In genomic region chr15:98607557-98607956, GRCm38 (mm10) we compare ENCODE assay signal across 8 mouse cellular contexts. TPM values are rescaled to one million over a fixed set of nuclear protein-coding genes. Genes with fewer than 3 reads are reported as not detected.
DNase-seq lines count a peak whose midpoint lies in the region; ATAC-seq and TF ChIP-seq lines count a peak whose summit lies in the region.

No protein-coding gene starts in this region.

- TF ChIP-seq CTCF in stomach, postnatal 0 days (IDR thresholded peaks at IDR 0.05; ENCODE audit: low read depth): no peak

- no peak for TF ChIP-seq EP300 in stomach, postnatal 0 days (optimal IDR thresholded peaks at IDR 0.05)

- 13% methylated on average over 4 of the region's 4 CpGs for WGBS in intestine, embryonic 16.5 days
- 38% methylated on average over 4 of the region's 4 CpGs for WGBS in liver, embryonic 16.5 days (ENCODE audit: insufficient replicate concordance)
- WGBS in stomach, postnatal 0 days: 13% methylated on average over 4 of the region's 4 CpGs

- H3K27ac ChIP-seq in brown adipose tissue, adult 24 weeks (replicated peaks; ENCODE audit: low read depth, low read length): peak overlapping the region; percentile 62
- peak overlapping the region; percentile 94 for H3K27ac ChIP-seq in intestine, embryonic 16.5 days (ENCODE audit: low read length)
- H3K27ac ChIP-seq in liver, embryonic 16.5 days (ENCODE audit: low read length): peak overlapping the region; percentile 97
- peak overlapping the region; percentile 97 for H3K27ac ChIP-seq in stomach, postnatal 0 days (replicated peaks)

- H3K4me2 ChIP-seq in intestine, embryonic 16.5 days (ENCODE audit: low read depth, low read length): peak overlapping the region; percentile 81
- H3K4me2 ChIP-seq in liver, embryonic 16.5 days (ENCODE audit: low read depth, low read length): peak overlapping the region; percentile 98
- H3K4me2 ChIP-seq in stomach, postnatal 0 days (replicated peaks; ENCODE audit: low read depth): peak overlapping the region; percentile 92

- peaks cover 5% of the 10 kb centered on the region; the same call in 1 of the 2 replicates for H3K36me3 ChIP-seq in intestine, embryonic 16.5 days (ENCODE audit: control insufficient read depth, insufficient read depth, low read length)
- H3K36me3 ChIP-seq in liver, embryonic 16.5 days (ENCODE audit: control insufficient read depth, insufficient read depth): peaks cover 9% of the 10 kb centered on the region
- peaks cover 5% of the 10 kb centered on the region for H3K36me3 ChIP-seq in stomach, postnatal 0 days (ENCODE audit: control insufficient read depth, insufficient read depth, low read length)

- H3K27me3 ChIP-seq in intestine, embryonic 16.5 days (replicated peaks; ENCODE audit: control insufficient read depth, insufficient read depth, low read length): no peaks in the 10 kb centered on the region
- H3K27me3 ChIP-seq in liver, embryonic 16.5 days (ENCODE audit: control insufficient read depth, insufficient read depth, low read depth, low read length): no peaks in the 10 kb centered on the region; the same call in 1 of the 2 replicates
- no peaks in the 10 kb centered on the region for H3K27me3 ChIP-seq in stomach, postnatal 0 days (ENCODE audit: control insufficient read depth, insufficient read depth, low read length)

- no peak for ATAC-seq in intestine, embryonic 16.5 days
- ATAC-seq in liver, embryonic 16.5 days (ENCODE audit: low read depth): 0 out of 2 replicates have a peak, but pooled peaks have one; percentile 0
- no peak for ATAC-seq in stomach, postnatal 0 days (ENCODE audit: low FRiP score, low TSS enrichment)

- H3K9me3 ChIP-seq in intestine, embryonic 16.5 days (ENCODE audit: control insufficient read depth, low read length): no peaks in the 10 kb centered on the region
- H3K9me3 ChIP-seq in liver, embryonic 16.5 days (replicated peaks; ENCODE audit: control insufficient read depth, low read length): no peaks in the 10 kb centered on the region
- no peaks in the 10 kb centered on the region for H3K9me3 ChIP-seq in stomach, postnatal 0 days (ENCODE audit: control insufficient read depth, low read length)

- H3K4me1 ChIP-seq in brown adipose tissue, adult 24 weeks (ENCODE audit: control insufficient read depth, insufficient read depth, insufficient read length, low read length): peaks cover 22% of the 10 kb centered on the region
- H3K4me1 ChIP-seq in intestine, embryonic 16.5 days (ENCODE audit: control insufficient read depth, insufficient read depth, low read length): peaks cover 45% of the 10 kb centered on the region
- peaks cover 70% of the 10 kb centered on the region for H3K4me1 ChIP-seq in liver, embryonic 16.5 days (ENCODE audit: control insufficient read depth, low read depth, low read length)
- no peaks in the 10 kb centered on the region; the same call in 1 of the 2 replicates for H3K4me1 ChIP-seq in stomach, postnatal 0 days (replicated peaks; ENCODE audit: control insufficient read depth, insufficient read depth)

- H3K4me3 ChIP-seq in brown adipose tissue, adult 24 weeks (ENCODE audit: insufficient read depth, low read depth, low read length): peak overlapping the region; percentile 95
- peak overlapping the region; percentile 79 for H3K4me3 ChIP-seq in intestine, embryonic 16.5 days (ENCODE audit: low read length)
- peak overlapping the region; percentile 84 for H3K4me3 ChIP-seq in liver, embryonic 16.5 days (ENCODE audit: low read depth, low read length)
- peak overlapping the region; percentile 91 for H3K4me3 ChIP-seq in stomach, postnatal 0 days (ENCODE audit: low read depth, low read length)

- DNase-seq in heart, adult 11 months: peak; percentile 99
- no peak for DNase-seq in stomach, postnatal 0 days (ENCODE audit: low spot score)
- no peak for DNase-seq in cerebellum, adult 8-10 months
- DNase-seq in spleen, adult 12 weeks (ENCODE audit: low spot score): no peak
- DNase-seq in c-Kit-positive CD71-positive TER-119-positive erythroid progenitor cells, embryonic 14.5 days (ENCODE audit: low spot score): no peak

- H3K9ac ChIP-seq in intestine, embryonic 16.5 days (ENCODE audit: low read depth, low read length): peak overlapping the region; percentile 90
- peak overlapping the region; percentile 95 for H3K9ac ChIP-seq in liver, embryonic 16.5 days (ENCODE audit: low read depth, low read length)
- H3K9ac ChIP-seq in stomach, postnatal 0 days (ENCODE audit: low read length): peak overlapping the region; percentile 92

RNA-seq across cellular contexts. Expression of gene Adcy6, which starts 2.3 kb away (rescaled TPM):
- polyA plus RNA-seq in brown adipose tissue, adult 24 weeks (2012; ENCODE audit: insufficient read depth, insufficient read length, missing spikeins): 37.3 and 42.5 TPM in 2 replicates
- 17.1 and 18.8 TPM in 2 replicates for polyA plus RNA-seq in intestine, embryonic 16.5 days (2015; fragmentation: Nextera tagmentation; extraction: Ambion mirVana)
- 6.1 and 8.3 TPM in 2 replicates for polyA plus RNA-seq in liver, embryonic 16.5 days (2015; fragmentation: Nextera tagmentation; extraction: Ambion mirVana)
- 9.0 and 9.5 TPM in 2 replicates for polyA plus RNA-seq in stomach, postnatal 0 days (2015; fragmentation: Nextera tagmentation; extraction: Ambion mirVana)

RNA-seq across cellular contexts. Expression of gene Cacnb3, which starts 23.1 kb away (rescaled TPM):
- polyA plus RNA-seq in brown adipose tissue, adult 24 weeks (2012; ENCODE audit: insufficient read depth, insufficient read length, missing spikeins): 0.46 and 0.95 TPM in 2 replicates
- polyA plus RNA-seq in intestine, embryonic 16.5 days (2015; fragmentation: Nextera tagmentation; extraction: Ambion mirVana): 20.3 and 22.8 TPM in 2 replicates
- 0.55 and 0.84 TPM in 2 replicates for polyA plus RNA-seq in liver, embryonic 16.5 days (2015; fragmentation: Nextera tagmentation; extraction: Ambion mirVana)
- 15.1 and 17.6 TPM in 2 replicates for polyA plus RNA-seq in stomach, postnatal 0 days (2015; fragmentation: Nextera tagmentation; extraction: Ambion mirVana)

RNA-seq across cellular contexts. Expression of gene 4930415O20Rik, which starts 36.8 kb away (rescaled TPM):
- 5.1 and 14.0 TPM in 2 replicates for polyA plus RNA-seq in brown adipose tissue, adult 24 weeks (2012; ENCODE audit: insufficient read depth, insufficient read length, missing spikeins)
- polyA plus RNA-seq in intestine, embryonic 16.5 days (2015; fragmentation: Nextera tagmentation; extraction: Ambion mirVana): 0.43 TPM in 1 of 2 replicates, not detected in the other
- not detected in 2 replicates for polyA plus RNA-seq in liver, embryonic 16.5 days (2015; fragmentation: Nextera tagmentation; extraction: Ambion mirVana)
- 0.19 and 0.36 TPM in 2 replicates for polyA plus RNA-seq in stomach, postnatal 0 days (2015; fragmentation: Nextera tagmentation; extraction: Ambion mirVana)

RNA-seq across cellular contexts. Expression of gene Ccnt1, which starts 36.8 kb away (rescaled TPM):
- 16.4 and 18.1 TPM in 2 replicates for polyA plus RNA-seq in brown adipose tissue, adult 24 weeks (2012; ENCODE audit: insufficient read depth, insufficient read length, missing spikeins)
- 41.2 and 43.7 TPM in 2 replicates for polyA plus RNA-seq in intestine, embryonic 16.5 days (2015; fragmentation: Nextera tagmentation; extraction: Ambion mirVana)
- polyA plus RNA-seq in liver, embryonic 16.5 days (2015; fragmentation: Nextera tagmentation; extraction: Ambion mirVana): 24.3 and 25.9 TPM in 2 replicates
- polyA plus RNA-seq in stomach, postnatal 0 days (2015; fragmentation: Nextera tagmentation; extraction: Ambion mirVana): 20.8 and 23.9 TPM in 2 replicates

RNA-seq across cellular contexts. Expression of gene Ddx23, which starts 55.1 kb away (rescaled TPM):
- 28.1 and 50.7 TPM in 2 replicates for polyA plus RNA-seq in brown adipose tissue, adult 24 weeks (2012; ENCODE audit: insufficient read depth, insufficient read length, missing spikeins)
- polyA plus RNA-seq in intestine, embryonic 16.5 days (2015; fragmentation: Nextera tagmentation; extraction: Ambion mirVana): 15.6 and 17.6 TPM in 2 replicates
- polyA plus RNA-seq in liver, embryonic 16.5 days (2015; fragmentation: Nextera tagmentation; extraction: Ambion mirVana): 9.0 and 10.0 TPM in 2 replicates
- 8.2 and 10.3 TPM in 2 replicates for polyA plus RNA-seq in stomach, postnatal 0 days (2015; fragmentation: Nextera tagmentation; extraction: Ambion mirVana)
